23 mouse cellular contexts compared by ENCODE assay signal in the genomic region with DNA sequence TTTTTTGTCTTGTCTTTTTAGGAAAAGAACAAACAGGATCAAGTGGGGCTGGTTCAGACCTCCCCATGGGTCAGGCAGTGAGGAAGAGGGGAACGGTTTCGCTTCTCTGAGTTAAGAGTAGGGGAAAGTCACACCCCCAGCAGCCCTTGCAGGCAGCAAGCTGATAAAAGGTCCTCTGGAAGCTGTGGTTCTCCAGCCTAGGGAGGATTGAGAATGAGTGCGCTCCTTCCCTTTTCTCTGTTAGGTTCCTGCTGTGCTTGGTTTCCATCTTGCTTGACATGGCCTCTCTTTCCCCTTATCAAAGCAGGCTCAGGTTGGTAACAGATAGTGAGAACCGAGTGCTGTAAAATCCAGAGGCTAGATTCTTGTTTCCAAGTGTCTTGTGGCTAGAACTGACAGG.
A peak's percentile ranks its signal among the peaks of the same experiment; 100 is the strongest.
DNase-seq lines count a peak whose midpoint lies in the region; ATAC-seq and TF ChIP-seq lines count a peak whose summit lies in the region.
"Had no signal": no experiment of that assay in that cellular context is flagged by ENCODE, and none has a peak within 500 bp of the region (broad histone marks: within the 10 kb centered on the region; RNA-seq: fewer than 3 reads in every experiment).

No protein-coding gene starts in this region.

- H3K36me3 ChIP-seq in liver, postnatal 0 days (replicated peaks; ENCODE audit: insufficient read depth, low read length), result no peaks in the 10 kb centered on the region
- H3K36me3 ChIP-seq in forebrain, embryonic 13.5 days (ENCODE audit: poor library complexity, severe bottlenecking), result no peaks in the 10 kb centered on the region
- H3K36me3 ChIP-seq: embryonic facial prominence, embryonic 15.5 days; forebrain, embryonic 10.5 days; heart, embryonic 13.5 days; limb, embryonic 15.5 days; midbrain, embryonic 10.5 days had no signal

- TF ChIP-seq CTCF in liver, postnatal 0 days (IDR thresholded peaks at IDR 0.05; ENCODE audit: low read depth), result no peak

- no peaks in the 10 kb centered on the region for H3K9me3 ChIP-seq in liver, postnatal 0 days (ENCODE audit: low read length)
- no peaks in the 10 kb centered on the region for H3K9me3 ChIP-seq in forebrain, embryonic 13.5 days (replicated peaks)
- H3K9me3 ChIP-seq: embryonic facial prominence, embryonic 15.5 days; forebrain, embryonic 10.5 days; heart, embryonic 13.5 days; limb, embryonic 15.5 days; midbrain, embryonic 10.5 days had no signal

- H3K27me3 ChIP-seq in liver, postnatal 0 days (ENCODE audit: insufficient read depth, low read length), result no peaks in the 10 kb centered on the region
- H3K27me3 ChIP-seq in forebrain, embryonic 13.5 days, result no peaks in the 10 kb centered on the region
- H3K27me3 ChIP-seq: embryonic facial prominence, embryonic 15.5 days; heart, embryonic 13.5 days; limb, embryonic 15.5 days had no signal

- ATAC-seq in hematopoietic stem cell, adult 5-6 weeks (replicated peaks in 1 of 2; ENCODE audit: insufficient read depth in 1 of 2, low FRiP score in 2 of 2, low TSS enrichment in 1 of 2, low read depth in 1 of 2, poor library complexity in 2 of 2, severe bottlenecking in 2 of 2), result peak; percentile 48 to 56
- ATAC-seq in liver, postnatal 0 days, result peak; percentile 48; the same call in 1 of the 2 replicates
- ATAC-seq in forebrain, embryonic 13.5 days, result no peak
- ATAC-seq: hindbrain, postnatal 0 days had no signal

- no peaks in the 10 kb centered on the region; the same call in 1 of the 2 replicates for H3K4me1 ChIP-seq in liver, postnatal 0 days (ENCODE audit: insufficient read depth)
- H3K4me1 ChIP-seq in forebrain, embryonic 13.5 days, result no peaks in the 10 kb centered on the region
- H3K4me1 ChIP-seq: embryonic facial prominence, embryonic 15.5 days; forebrain, embryonic 10.5 days; heart, embryonic 13.5 days; limb, embryonic 15.5 days; midbrain, embryonic 10.5 days had no signal

- H3K4me2 ChIP-seq in liver, postnatal 0 days (ENCODE audit: low read depth, low read length), result no peak overlapping the region
- no peak overlapping the region for H3K4me2 ChIP-seq in forebrain, embryonic 13.5 days
- H3K4me2 ChIP-seq: embryonic facial prominence, embryonic 15.5 days; heart, embryonic 13.5 days; limb, embryonic 15.5 days had no signal

- H3K27ac ChIP-seq in liver, postnatal 0 days (ENCODE audit: low read depth), result no peak overlapping the region
- H3K27ac ChIP-seq in forebrain, embryonic 13.5 days, result no peak overlapping the region
- H3K27ac ChIP-seq: embryonic facial prominence, embryonic 15.5 days; forebrain, embryonic 10.5 days; heart, embryonic 13.5 days; hindbrain, postnatal 0 days; limb, embryonic 15.5 days; midbrain, embryonic 10.5 days had no signal

- H3K9ac ChIP-seq in liver, postnatal 0 days (replicated peaks), result no peak overlapping the region
- no peak overlapping the region for H3K9ac ChIP-seq in forebrain, embryonic 13.5 days
- H3K9ac ChIP-seq: embryonic facial prominence, embryonic 15.5 days; heart, embryonic 13.5 days; limb, embryonic 15.5 days had no signal

- WGBS in liver, postnatal 0 days (ENCODE audit: insufficient replicate concordance), result 23% methylated on average over 4 of the region's 4 CpGs
- 82% methylated on average over 4 of the region's 4 CpGs for WGBS in forebrain, embryonic 13.5 days

- TF ChIP-seq EP300 in liver, postnatal 0 days (IDR thresholded peaks at IDR 0.05; ENCODE audit: low read depth), result no peak

- no peak overlapping the region for H3K4me3 ChIP-seq in liver, postnatal 0 days (ENCODE audit: low read depth, low read length)
- no peak overlapping the region for H3K4me3 ChIP-seq in forebrain, embryonic 13.5 days
- H3K4me3 ChIP-seq: embryonic facial prominence, embryonic 15.5 days; forebrain, embryonic 10.5 days; heart, embryonic 13.5 days; limb, embryonic 15.5 days; midbrain, embryonic 10.5 days had no signal

- DNase-seq in 416B (ENCODE audit: low read depth) (peak; percentile 15), R1 (ENCODE audit: low read depth, low spot score) (peak; percentile 33)
- no peak for DNase-seq in liver, postnatal 0 days
- no peak for DNase-seq in neural tube, embryonic 10.5 days (ENCODE audit: extremely low spot score, low spot score)
- no peak for DNase-seq in cerebellum, postnatal 36 days
- DNase-seq in gastrocnemius, postnatal 10 days, result no peak
- DNase-seq: adrenal gland, adult 2 months; cerebellum, adult 2 months; embryo, embryonic 11 days; heart, postnatal 4 days; kidney, adult 18-20 months; kidney, postnatal 14 days; lung, postnatal 10 days; right cerebral cortex, postnatal 4 days; thymus, postnatal 36 days had no signal

Comparison
In these comparisons a context has a peak if more than half of its experiments do, and no peak if none do; other contexts are left out.
1. DNase-seq: peak in 416B (single experiment) and R1 (single experiment); none in liver, postnatal 0 days (single experiment), neural tube, embryonic 10.5 days (single experiment), cerebellum, postnatal 36 days (0 of 2) and gastrocnemius, postnatal 10 days (single experiment).